Mouse (Mus musculus): ENCODE data around the gene Elmo1. TPM values are rescaled to one million over a fixed set of nuclear protein-coding genes. Genes with fewer than 3 reads are reported as not detected.

Gene Elmo1
- polyA plus RNA-seq, 1 experiment from 2014 or later: 49.6 TPM

DNA sequence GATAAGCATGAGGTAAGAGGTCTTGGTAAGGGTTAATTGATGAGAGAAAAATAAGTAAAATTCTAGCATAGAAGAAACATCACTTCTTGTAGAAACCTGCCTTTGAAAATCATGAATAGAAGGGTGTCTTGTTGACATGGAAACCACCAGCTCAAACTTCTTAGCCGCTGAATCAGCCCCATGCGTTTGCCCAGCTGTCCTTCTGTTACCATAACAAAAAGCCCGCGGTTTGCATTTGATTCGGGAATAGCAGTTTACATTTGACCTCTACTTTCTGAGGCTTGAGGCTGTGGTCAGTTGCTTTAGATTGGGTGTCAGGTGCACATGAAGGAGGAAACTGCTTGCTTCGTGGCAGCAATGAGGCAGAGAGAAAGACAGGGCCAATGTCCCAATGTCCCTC is 509.9 kb downstream of the Elmo1 start:
- WGBS: 22% methylated on average over 6 of the region's 6 CpGs

DNA sequence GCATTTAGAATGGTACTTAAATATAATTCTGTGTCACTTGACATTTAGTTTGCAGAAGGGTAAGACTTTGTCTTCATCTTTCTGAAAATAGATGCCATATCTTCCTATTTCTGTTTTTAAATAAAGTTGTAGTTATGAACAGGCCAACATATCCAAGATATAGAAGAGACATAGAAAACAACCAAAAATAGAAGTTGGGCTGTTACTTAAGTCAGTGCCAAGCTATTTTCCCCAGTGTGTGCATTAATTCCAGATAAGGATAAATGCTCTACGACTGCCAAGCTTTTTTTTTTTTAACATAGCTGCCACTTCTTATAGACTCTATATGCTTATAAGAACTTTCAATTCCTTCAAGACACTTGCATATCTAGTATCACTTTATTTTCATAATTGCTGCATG is 511.0 kb downstream of the Elmo1 start:
- no peak overlapping the region for H3K4me2 ChIP-seq (ENCODE audit: low read length)
- H3K27ac ChIP-seq (ENCODE audit: low read depth, low read length): no peak overlapping the region
- no peak for ATAC-seq
- H3K4me3 ChIP-seq (ENCODE audit: low read length): no peak overlapping the region
- 84% methylated on average over 1 of the region's 1 CpGs for WGBS
- no peaks in the 10 kb centered on the region for H3K9me3 ChIP-seq (ENCODE audit: control insufficient read depth, low read length)
- no peaks in the 10 kb centered on the region for H3K27me3 ChIP-seq (replicated peaks; ENCODE audit: control insufficient read depth, insufficient read depth, low read length)
- H3K9ac ChIP-seq (ENCODE audit: low read depth, low read length): no peak overlapping the region
- no peaks in the 10 kb centered on the region for H3K4me1 ChIP-seq (ENCODE audit: control insufficient read depth, insufficient read depth, low read depth, low read length)
- no peaks in the 10 kb centered on the region for H3K36me3 ChIP-seq (ENCODE audit: control insufficient read depth, insufficient read depth, low read length)

More for the DNA sequence above, 509.9 kb downstream of the Elmo1 start:
- ATAC-seq: no peak
- Histone ChIP-seq H3K4me2 (ENCODE audit: low read length) (no peak overlapping the region), H3K27ac (ENCODE audit: low read depth, low read length) (no peak overlapping the region), H3K9ac (ENCODE audit: low read depth, low read length) (no peak overlapping the region), H3K4me3 (ENCODE audit: low read length) (no peak overlapping the region), H3K4me1 (ENCODE audit: control insufficient read depth, insufficient read depth, low read depth, low read length) (no peaks in the 10 kb centered on the region), H3K27me3 (replicated peaks; ENCODE audit: control insufficient read depth, insufficient read depth, low read length) (no peaks in the 10 kb centered on the region), H3K9me3 (ENCODE audit: control insufficient read depth, low read length) (no peaks in the 10 kb centered on the region), H3K36me3 (ENCODE audit: control insufficient read depth, insufficient read depth, low read length) (no peaks in the 10 kb centered on the region)

DNA sequence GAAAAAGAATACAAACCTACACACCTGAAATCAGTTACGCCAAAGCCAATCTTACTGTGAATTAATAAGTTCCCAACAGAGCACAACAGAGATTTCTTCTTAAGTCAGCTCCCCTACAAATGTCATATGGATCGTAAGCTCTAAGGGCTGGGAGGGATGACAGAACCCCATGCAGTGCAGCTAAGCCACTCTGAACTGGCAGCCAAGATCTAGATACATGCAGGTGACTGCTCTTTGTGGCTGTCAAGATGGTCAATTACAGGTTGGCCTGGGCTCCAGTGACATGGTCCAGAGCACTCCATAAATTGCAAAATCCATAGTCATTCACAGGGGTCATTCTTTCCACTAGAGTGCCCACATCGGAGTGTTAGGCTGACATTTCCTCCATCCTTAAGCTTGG is 516.5 kb downstream of the Elmo1 start:
- Histone ChIP-seq H3K36me3 (ENCODE audit: control insufficient read depth, insufficient read depth, low read length) (no peaks in the 10 kb centered on the region), H3K9ac (ENCODE audit: low read depth, low read length) (no peak overlapping the region), H3K4me1 (ENCODE audit: control insufficient read depth, insufficient read depth, low read depth, low read length) (peaks cover 3% of the 10 kb centered on the region; the same call in 1 of the 2 replicates), H3K4me3 (ENCODE audit: low read length) (no peak overlapping the region), H3K4me2 (ENCODE audit: low read length) (no peak overlapping the region), H3K27ac (ENCODE audit: low read depth, low read length) (no peak overlapping the region), H3K9me3 (ENCODE audit: control insufficient read depth, low read length) (no peaks in the 10 kb centered on the region), H3K27me3 (replicated peaks; ENCODE audit: control insufficient read depth, insufficient read depth, low read length) (no peaks in the 10 kb centered on the region)
- ATAC-seq: no peak; the same call in 1 of the 2 replicates
- WGBS: 79% methylated on average over 3 of the region's 3 CpGs

DNA sequence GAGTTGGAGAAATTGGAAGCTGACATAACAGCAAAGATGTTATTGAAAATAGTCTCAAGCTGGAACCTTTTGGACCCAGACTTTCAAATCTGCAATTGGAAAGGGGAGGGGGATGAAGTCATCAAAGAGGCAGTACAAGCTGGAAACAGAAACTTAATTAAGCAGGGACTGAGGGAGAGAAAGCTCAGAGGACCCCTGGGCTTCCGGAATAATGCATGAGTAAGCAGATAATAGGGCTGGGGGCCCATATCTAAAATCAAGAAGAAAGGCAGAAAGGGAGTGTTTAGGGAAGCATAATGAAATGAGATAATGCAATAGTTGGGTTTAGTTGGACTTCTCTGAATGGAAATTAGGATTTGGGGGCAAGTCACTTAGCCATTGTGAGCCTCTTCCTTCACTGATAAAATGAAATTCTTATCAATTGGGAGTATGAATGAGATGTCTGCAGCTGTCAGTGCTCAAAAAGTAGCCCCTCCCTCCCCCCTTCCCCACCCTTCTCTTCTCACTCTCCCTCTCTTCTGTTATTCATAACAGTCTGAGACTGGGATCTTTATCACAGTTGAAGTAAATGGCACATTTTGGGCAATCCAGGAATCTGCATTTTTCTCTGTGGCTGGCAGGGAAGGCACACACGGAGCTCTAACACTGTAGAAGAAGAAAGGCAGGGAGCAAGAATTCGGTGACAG is 518.8 kb downstream of the Elmo1 start:
- no peaks in the 10 kb centered on the region for H3K27me3 ChIP-seq (replicated peaks; ENCODE audit: control insufficient read depth, insufficient read depth, low read length)

DNA sequence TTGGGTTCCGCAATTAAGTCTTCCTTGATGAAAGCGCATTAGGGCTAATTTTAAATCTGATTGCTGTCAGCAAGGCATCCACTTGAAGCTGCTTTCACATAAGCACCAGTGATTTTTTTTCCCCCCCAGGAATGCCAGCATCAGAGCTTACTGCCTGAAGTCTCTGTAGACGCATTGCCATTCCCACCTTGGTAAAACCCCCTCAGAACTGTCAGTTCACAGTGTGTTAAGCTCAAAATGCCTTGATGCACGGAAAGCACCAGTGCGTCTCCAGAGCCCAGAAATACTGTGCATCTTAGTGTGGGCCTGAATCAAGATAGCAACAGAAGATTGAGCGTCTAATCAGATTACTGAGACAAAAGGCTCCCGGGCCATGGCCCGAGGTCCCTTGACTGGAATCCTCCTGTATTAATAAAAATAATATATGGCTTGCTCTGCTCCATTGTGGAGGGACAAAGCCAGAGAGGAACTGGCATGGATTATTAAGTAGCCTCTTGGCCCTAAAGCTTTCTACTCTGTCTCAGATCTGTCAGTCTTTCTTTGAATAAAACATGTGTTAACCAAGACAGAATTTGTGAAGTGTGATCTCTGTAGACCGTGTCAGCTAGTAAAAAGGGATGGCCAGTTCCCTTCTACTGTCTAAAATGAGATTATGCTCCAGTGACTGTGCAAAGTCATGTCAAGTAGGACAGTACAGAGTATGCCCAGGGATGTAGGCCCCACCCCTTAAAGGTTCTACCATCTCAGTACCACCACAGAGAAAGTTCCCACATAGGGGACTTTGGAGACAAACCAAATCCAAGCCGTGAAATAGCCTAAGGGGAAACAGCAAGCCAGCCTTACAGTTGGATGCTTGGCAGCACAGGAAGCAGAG is 525.4 kb downstream of the Elmo1 start:
- Histone ChIP-seq H3K4me2 (ENCODE audit: low read length) (no peak overlapping the region), H3K36me3 (ENCODE audit: control insufficient read depth, insufficient read depth, low read length) (no peaks in the 10 kb centered on the region), H3K9ac (ENCODE audit: low read depth, low read length) (no peak overlapping the region), H3K4me3 (ENCODE audit: low read length) (no peak overlapping the region), H3K9me3 (ENCODE audit: control insufficient read depth, low read length) (no peaks in the 10 kb centered on the region), H3K4me1 (ENCODE audit: control insufficient read depth, insufficient read depth, low read depth, low read length) (peaks cover 7% of the 10 kb centered on the region; the same call in 1 of the 2 replicates), H3K27me3 (replicated peaks; ENCODE audit: control insufficient read depth, insufficient read depth, low read length) (no peaks in the 10 kb centered on the region), H3K27ac (ENCODE audit: low read depth, low read length) (no peak overlapping the region)
- ATAC-seq: peak; percentile 51
- WGBS: 47% methylated on average over 10 of the region's 10 CpGs

More for the DNA sequence above, 518.8 kb downstream of the Elmo1 start:
- no peaks in the 10 kb centered on the region for H3K9me3 ChIP-seq (ENCODE audit: control insufficient read depth, low read length)
- H3K4me2 ChIP-seq (ENCODE audit: low read length): no peak overlapping the region
- H3K36me3 ChIP-seq (ENCODE audit: control insufficient read depth, insufficient read depth, low read length): no peaks in the 10 kb centered on the region
- no peak overlapping the region for H3K9ac ChIP-seq (ENCODE audit: low read depth, low read length)
- peak; percentile 63 for ATAC-seq
- 17% methylated on average over 3 of the region's 3 CpGs for WGBS
- H3K27ac ChIP-seq (ENCODE audit: low read depth, low read length): peak overlapping the region; percentile 19; the same call in 1 of the 2 replicates
- H3K4me1 ChIP-seq (ENCODE audit: control insufficient read depth, insufficient read depth, low read depth, low read length): peaks cover 6% of the 10 kb centered on the region; the same call in 1 of the 2 replicates
- no peak overlapping the region for H3K4me3 ChIP-seq (ENCODE audit: low read length)

DNA sequence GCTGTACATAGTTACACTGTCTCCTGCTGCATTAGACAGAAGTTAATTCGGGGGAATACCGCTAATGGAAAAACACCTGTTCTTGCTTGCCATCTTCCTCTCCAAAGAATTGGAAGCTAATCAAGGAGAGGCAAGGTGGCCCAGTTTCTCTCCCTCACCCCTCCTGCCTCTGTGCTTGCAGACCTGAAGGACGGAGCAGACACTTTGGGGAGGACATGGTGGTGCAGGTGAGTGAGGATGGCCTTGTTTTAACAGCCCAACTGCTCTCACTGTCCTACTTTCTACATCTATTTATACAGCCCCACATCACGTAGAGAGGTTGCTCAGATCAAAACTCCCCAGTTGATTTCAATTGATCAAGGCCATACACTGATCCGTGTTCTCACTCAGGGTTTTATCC is 529.5 kb downstream of the Elmo1 start:
- no peaks in the 10 kb centered on the region for H3K27me3 ChIP-seq (replicated peaks; ENCODE audit: control insufficient read depth, insufficient read depth, low read length)
- H3K4me2 ChIP-seq (ENCODE audit: low read length): no peak overlapping the region
- no peak for ATAC-seq
- H3K9ac ChIP-seq (ENCODE audit: low read depth, low read length): no peak overlapping the region
- H3K4me3 ChIP-seq (ENCODE audit: low read length): no peak overlapping the region
- WGBS: 90% methylated on average over 5 of the region's 5 CpGs
- H3K36me3 ChIP-seq (ENCODE audit: control insufficient read depth, insufficient read depth, low read length): no peaks in the 10 kb centered on the region
- 0 out of 2 replicates have a peak, but pooled peaks cover 4% of the 10 kb centered on the region for H3K4me1 ChIP-seq (ENCODE audit: control insufficient read depth, insufficient read depth, low read depth, low read length)
- H3K27ac ChIP-seq (ENCODE audit: low read depth, low read length): no peak overlapping the region
- no peaks in the 10 kb centered on the region for H3K9me3 ChIP-seq (ENCODE audit: control insufficient read depth, low read length)

DNA sequence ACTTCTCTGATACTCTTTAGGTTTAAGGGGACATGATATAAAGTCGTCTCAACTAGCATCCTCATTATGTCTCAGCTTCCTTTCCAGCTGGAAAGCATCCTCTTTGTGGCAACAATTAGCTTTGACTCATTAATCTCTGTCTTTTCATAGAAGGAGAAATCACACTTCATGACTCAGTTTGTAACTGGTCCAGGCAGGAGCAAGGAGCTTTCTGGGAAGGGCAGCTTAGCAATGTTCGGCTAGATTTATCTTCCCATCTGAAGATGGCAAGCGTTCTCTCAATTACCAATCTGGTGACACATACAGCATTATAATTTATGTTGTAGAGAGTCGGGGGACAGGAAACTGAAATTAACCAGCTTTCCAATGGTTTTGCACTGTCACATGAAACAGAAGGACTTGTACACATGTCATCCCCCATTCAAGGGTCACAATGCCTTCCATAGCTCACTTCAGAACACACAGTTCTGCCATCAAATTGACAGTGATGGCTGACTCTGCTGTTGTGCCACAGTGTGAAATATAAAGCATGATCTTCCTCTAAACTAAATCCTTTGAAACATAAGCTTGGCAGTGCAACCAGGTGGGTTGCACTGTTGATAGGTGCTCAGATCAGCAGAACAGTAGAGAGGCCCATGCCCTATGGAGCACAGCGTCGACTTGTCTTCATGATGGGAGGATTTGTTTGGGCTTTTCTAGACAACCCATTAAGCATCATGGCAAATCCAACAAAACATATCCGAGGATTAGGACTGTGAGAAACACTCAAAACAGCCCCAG is 532.9 kb downstream of the Elmo1 start:
- no peaks in the 10 kb centered on the region for H3K27me3 ChIP-seq (replicated peaks; ENCODE audit: control insufficient read depth, insufficient read depth, low read length)
- no peak for ATAC-seq
- no peak overlapping the region for H3K9ac ChIP-seq (ENCODE audit: low read depth, low read length)
- no peaks in the 10 kb centered on the region for H3K9me3 ChIP-seq (ENCODE audit: control insufficient read depth, low read length)
- H3K4me3 ChIP-seq (ENCODE audit: low read length): no peak overlapping the region
- 74% methylated on average over 7 of the region's 7 CpGs for WGBS
- H3K36me3 ChIP-seq (ENCODE audit: control insufficient read depth, insufficient read depth, low read length): no peaks in the 10 kb centered on the region
- no peak overlapping the region for H3K4me2 ChIP-seq (ENCODE audit: low read length)
- H3K4me1 ChIP-seq (ENCODE audit: control insufficient read depth, insufficient read depth, low read depth, low read length): no peaks in the 10 kb centered on the region
- H3K27ac ChIP-seq (ENCODE audit: low read depth, low read length): no peak overlapping the region

DNA sequence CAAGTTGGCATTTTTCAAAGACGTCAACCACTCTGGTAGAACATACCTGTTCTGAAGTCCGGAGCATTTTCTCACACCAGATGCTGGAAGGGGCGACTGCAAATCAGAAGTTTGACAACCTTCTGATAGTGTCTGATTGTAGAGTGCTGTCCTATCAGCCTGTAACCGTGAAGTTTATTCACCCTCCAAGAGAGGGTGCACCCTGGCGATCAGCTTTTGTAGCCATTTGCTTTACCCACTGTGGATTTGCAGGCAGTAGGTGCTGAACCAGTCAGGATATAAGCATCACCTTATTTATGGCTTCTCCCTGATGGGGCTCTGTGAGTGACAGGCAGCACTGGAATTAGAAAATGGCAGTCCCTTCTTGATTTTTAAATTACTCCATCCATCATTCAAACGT is 537.4 kb downstream of the Elmo1 start:
- Histone ChIP-seq H3K27ac (ENCODE audit: low read depth, low read length) (no peak overlapping the region), H3K36me3 (ENCODE audit: control insufficient read depth, insufficient read depth, low read length) (no peaks in the 10 kb centered on the region), H3K4me3 (ENCODE audit: low read length) (no peak overlapping the region), H3K4me1 (ENCODE audit: control insufficient read depth, insufficient read depth, low read depth, low read length) (no peaks in the 10 kb centered on the region), H3K4me2 (ENCODE audit: low read length) (no peak overlapping the region), H3K9me3 (ENCODE audit: control insufficient read depth, low read length) (no peaks in the 10 kb centered on the region), H3K9ac (ENCODE audit: low read depth, low read length) (no peak overlapping the region), H3K27me3 (replicated peaks; ENCODE audit: control insufficient read depth, insufficient read depth, low read length) (no peaks in the 10 kb centered on the region)
- WGBS: 90% methylated on average over 6 of the region's 6 CpGs
- ATAC-seq: no peak; the same call in 1 of the 2 replicates

Data from hindbrain, embryonic 16.5 days (tissue).